Mouse (Mus musculus): ENCODE data around the gene Slc30a2. TPM values are rescaled to one million over a fixed set of nuclear protein-coding genes. Genes with fewer than 3 reads are reported as not detected.
"Not testable (repeated sequence)": the region's sequence is repeated elsewhere in the genome, so short reads cannot be mapped to it uniquely, and the experiment has no call there.

Slc30a2 gene
- total RNA-seq, 4 experiments from 2014 or later: 0.49 TPM; not detected in 3

DNA sequence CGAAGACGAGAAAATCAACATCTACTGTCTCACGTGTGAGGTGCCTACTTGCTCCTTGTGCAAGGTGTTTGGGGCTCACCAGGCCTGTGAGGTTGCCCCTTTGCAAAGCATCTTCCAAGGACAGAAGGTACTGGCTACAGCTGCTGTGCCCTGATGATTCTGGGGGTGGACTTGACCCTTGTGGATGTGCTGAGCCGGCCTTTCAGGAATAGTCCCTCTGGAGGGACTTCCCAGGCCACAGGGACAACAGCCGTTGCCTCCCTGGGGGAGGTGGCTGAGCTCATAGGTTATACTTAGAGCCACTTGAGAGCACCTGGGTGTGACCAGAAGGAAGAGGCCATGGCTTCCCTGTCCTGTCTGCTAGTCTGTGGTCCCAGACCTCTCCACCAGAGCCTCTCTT lies 23.3 kb upstream of the Slc30a2 start:
- DNase-seq (ENCODE audit: low spot score in 2 of 2): no peak

DNA sequence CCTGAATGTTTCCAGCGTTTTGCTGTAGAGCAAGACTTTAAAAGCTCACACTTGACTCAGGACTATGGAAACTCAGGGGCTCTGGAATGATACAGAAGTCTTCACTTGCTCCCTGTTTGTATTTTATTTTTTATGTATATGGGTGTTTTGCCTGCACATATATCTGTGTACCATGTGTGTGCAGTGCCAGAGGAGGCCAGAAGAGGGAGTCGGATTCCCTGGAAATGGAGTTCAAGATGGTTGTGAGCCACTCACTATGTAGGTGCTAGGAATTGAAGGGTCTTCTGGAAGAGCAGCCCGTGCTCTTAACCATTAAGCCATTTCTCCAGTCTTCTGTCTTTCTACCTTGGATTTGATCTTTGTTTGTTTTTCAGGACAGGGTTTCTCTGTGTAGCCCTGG lies 21.5 kb upstream of the Slc30a2 start:
- DNase-seq (ENCODE audit: low spot score in 2 of 2): no peak

DNA sequence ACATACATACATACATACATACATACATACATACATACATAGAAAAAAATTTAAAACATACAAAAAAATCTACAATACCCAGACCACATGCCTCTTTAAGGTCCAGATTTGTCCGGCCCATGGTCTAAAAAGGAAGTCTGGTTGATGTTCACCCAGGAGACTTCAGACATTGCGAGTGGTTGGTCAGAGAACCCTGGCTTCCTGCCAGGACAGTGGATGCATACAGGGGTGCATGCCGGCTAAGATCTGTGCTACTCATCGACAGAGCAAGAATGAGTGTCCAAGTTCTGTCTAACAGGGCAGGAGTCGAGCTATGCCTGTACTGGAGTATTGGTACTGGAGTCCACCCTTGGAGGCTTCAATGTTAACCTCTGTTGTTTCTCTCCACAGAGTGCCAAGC lies 18.3 kb upstream of the Slc30a2 start:
- no peak for DNase-seq (ENCODE audit: low spot score in 2 of 2)

DNA sequence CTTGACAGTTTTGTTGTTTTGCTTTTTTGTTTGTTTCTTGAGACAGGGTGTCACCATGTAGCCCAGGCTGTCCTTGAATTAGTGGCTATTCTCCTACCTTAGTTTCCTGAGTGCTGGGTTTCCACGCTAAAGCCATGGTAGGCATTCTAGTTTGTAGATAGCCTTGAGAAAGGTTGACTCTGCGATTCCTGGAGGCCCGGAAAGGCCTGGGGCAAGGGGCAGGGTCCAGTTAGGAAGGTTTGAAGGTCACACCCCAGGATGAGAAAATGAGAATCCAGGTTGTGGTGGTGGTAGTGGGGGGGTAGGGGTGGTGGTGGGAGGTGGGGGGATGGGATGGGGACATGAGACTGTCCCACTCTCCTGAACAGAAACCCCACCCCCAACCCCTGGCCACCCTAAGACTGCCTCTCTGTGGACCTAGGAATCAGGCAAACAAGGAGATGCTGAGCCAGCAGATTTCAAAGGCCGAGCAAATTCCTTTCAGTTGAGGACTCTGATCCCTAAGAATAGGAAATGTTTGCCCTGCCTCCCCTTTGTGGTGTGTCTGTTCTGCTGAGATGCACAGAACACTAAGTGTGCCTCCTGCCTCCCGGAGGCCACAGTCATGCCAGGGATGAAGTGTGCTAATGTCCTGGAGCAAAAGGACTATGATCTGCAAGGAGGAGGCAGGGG lies 16.0 kb upstream of the Slc30a2 start:
- DNase-seq (ENCODE audit: low spot score in 2 of 2): no peak

DNA sequence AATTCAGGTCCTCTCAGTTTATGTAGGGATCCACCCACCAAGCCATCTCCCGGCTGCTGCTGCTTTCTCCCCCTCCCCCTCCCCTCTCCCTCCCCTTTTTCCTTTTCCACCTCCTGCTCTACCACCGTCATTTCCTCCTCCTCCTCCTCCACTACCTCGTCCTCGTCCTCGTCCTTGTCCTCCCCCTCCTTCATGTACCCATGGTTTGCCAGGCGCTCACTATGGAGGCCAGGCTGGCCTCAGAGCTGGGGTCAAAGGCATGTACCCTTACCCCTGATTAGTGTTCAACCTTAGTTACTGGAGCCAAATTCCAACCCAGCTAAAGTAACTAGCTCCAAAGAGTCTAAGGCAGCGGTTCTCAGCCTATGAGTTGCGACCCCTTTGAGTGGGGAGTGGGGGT lies 14.8 kb upstream of the Slc30a2 start:
- DNase-seq (ENCODE audit: low spot score in 2 of 2): no peak

DNA sequence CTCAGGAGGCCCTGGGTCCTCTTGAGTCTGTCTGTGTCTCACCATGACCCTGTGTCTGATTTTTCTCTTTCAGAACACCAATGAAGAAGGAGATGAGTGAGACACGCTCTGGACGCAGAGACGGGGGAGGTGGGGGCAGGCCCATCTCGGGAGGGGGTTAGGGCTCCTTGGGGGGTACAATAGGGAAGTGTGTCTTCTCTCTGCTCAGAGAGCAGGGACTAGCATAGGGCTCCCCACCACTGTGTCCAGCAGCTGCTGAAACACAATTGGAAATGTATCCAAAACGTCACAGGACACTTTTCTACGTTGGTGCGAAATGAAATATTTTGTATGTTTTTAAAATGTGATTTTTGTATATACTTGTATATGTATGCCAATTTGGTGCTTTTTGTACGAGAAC lies 14.1 kb upstream of the Slc30a2 start:
- no peak for DNase-seq (ENCODE audit: low spot score in 2 of 2)

DNA sequence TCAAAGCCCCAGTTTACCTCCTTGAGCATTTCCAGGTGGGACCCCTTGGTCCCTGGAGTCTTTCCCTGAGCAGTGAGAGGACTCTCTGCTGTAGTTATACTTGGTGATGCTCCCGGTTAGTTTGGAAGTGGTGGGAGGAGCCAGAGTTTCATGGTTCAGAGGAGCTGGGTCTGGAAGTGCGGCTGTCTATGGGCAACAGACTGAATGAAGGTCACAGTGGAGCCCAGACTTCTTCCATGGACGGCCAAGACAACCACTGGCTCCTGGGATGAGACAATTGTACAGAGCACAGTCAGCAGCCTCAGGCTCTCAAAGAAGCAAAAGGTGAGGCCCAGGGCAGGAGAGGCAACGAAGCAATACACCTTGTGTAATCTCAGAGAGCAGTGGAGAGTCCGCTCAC lies 12.7 kb upstream of the Slc30a2 start:
- DNase-seq (ENCODE audit: low spot score in 2 of 2): no peak

DNA sequence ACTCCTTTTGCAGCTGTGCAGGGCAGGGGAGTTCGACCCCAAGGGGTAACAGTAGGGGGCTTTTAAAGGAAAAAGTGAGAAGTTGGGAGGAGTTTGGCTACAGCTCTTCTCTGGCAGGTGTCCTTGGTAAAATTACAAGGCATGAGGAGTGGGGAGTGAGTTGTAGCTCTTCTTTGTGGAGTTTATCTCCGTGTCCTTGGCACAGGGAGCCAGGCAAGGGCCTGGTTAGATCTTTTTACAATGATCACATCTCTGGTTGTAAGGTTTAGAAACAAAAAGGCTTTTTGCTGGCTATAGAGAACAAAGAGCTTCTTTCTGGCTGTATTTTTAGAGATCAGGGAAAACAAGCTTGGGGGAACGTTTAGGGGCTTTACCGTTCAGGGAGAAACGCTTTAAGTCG lies 1.8 kb upstream of the Slc30a2 start:
- DNase-seq (ENCODE audit: low spot score in 2 of 2): not testable (repeated sequence)

DNA sequence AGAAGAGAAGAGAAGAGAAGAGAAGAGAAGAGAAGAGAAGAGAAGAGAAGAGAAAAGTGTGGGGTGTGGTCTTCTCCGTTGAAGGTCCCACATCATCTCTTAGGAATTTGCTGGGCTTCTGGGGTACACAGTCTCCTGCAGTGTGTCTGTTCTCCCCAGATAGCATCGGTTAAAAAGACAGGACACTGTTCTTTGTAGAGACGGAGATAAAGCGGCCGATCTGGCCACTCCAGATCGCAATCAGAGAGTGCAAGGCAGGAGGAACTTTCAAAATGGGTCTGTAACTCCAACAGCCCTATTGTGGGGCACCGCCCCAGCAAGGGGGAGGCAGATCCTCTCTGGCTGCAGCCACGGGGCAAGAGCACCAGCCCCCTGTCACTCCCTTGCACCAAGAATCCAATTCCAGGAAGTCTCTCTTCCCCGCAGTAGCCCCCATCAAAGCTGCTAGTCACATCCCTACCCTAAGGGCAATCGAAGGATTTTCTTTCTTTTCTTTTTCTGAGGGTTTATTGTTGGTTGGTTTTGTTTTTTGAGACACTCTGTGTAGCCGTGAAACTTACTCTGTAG lies 685 bp upstream of the Slc30a2 start:
- DNase-seq (ENCODE audit: low spot score in 2 of 2): no peak

DNA sequence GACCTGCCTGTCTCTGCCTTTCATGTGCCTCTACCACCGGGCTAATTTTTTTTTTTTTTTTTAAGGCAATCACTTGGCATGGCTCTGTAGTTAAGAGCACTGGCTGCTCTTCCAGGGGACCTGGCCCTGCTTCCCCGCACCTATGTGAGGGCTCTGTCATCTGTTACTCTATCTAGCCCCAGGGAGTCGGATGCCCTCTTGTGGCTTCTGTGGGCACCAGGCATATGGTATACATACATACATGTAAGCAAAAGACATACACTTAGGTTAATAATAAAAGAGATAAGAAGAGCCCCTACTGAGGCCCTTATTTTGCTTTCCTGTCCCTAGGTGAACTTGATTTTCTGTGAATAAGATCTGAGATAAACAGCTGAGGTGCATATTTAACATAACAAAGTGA lies 1.6 kb downstream of the Slc30a2 start:
- DNase-seq (ENCODE audit: low spot score in 2 of 2): no peak

DNA sequence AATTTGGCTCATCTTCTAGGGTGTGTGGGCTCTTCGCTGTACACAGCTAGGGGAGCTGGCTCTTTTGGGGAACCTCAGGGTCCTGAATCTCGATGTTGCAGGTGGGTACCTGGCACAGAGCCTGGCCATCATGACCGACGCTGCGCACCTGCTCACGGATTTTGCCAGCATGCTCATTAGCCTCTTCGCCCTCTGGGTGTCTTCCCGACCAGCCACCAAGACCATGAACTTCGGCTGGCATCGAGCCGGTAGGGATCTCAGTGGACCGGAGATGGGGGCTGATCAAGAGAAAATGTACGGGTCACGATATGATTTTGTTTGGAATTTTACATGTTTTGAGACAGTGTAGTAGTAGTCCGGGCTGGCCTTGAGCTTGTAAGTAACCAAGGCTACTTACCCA lies 2.8 kb downstream of the Slc30a2 start:
- no peak for DNase-seq (ENCODE audit: low spot score in 2 of 2)

DNA sequence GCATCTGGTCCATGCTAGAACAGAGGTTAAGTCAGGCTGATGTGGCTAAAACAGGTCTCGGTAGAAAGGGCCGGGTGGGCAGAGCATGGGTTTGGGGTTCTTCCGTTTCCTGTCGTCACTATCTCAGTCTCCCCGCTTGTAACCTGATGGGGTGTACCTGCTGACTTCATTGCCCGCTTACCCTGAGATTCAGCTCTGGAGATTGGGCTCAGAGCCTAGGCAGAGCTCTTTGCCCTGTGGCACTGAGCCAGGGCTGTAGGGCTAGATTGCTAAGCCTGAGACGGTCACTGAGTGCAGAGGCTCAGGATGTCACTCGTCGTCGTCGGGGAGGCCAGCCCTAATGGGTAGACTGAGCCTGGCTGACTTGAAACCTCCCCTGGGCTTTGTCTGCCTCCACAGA lies 5.1 kb downstream of the Slc30a2 start:
- no peak for DNase-seq (ENCODE audit: low spot score in 2 of 2)

DNA sequence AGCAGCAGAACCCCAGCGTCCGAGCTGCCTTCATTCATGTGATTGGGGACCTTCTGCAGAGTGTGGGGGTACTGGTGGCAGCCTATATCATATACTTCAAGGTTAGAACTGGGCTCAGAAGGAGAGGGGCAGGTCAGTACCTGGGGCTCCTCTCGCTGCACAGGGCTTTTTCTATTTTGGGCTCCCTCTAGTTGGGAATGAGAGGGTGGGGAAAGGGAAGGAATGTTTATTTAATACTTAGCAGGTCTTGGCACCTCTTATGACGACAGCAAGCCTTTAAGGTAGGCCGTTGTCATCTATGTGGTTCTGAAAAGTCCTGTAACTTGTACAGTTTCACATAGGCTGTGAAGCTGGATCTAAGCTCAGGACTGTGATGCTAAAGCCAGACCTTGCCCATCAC lies 5.6 kb downstream of the Slc30a2 start:
- no peak for DNase-seq (ENCODE audit: low spot score in 2 of 2)

DNA sequence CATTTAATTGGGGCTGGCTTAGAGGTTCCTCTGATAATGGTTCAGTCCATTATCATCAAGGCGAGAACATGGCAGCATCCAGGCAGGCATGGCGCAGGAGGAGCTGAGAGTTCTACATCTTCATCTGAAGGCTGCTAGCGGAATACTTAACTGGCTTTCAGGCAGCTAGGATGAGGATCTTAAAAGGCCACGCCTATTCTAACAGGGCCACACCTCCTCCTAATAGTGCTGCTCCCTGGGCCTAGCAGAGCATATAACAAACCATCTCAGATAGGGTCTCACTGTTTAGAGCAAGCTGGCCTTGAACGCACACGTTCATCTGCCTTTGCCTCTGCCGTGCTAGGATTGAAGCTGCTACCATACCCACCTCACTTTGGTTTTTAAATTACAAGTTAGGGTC lies 6.8 kb downstream of the Slc30a2 start:
- DNase-seq (ENCODE audit: low spot score in 2 of 2): no peak

DNA sequence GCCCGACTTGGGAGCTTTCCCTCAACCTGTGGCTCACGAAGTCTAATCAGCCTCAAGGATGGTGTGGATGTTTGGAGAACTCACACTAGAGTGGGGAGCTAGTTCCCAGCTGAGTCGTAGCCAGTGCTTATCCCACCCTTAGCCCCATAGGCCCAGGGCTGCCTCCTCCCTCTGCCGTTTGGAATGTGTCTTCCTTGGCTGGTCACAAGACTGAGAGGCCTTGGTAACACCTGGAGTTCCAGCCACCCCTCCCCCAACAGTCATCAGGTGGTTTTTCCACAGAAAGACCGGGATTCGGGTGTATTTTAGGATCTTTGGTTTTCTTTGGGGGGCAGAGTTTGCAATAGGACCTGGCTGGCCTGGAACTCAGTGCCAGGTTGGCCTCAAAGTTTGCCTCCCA lies 7.7 kb downstream of the Slc30a2 start:
- DNase-seq (ENCODE audit: low spot score in 2 of 2): no peak

DNA sequence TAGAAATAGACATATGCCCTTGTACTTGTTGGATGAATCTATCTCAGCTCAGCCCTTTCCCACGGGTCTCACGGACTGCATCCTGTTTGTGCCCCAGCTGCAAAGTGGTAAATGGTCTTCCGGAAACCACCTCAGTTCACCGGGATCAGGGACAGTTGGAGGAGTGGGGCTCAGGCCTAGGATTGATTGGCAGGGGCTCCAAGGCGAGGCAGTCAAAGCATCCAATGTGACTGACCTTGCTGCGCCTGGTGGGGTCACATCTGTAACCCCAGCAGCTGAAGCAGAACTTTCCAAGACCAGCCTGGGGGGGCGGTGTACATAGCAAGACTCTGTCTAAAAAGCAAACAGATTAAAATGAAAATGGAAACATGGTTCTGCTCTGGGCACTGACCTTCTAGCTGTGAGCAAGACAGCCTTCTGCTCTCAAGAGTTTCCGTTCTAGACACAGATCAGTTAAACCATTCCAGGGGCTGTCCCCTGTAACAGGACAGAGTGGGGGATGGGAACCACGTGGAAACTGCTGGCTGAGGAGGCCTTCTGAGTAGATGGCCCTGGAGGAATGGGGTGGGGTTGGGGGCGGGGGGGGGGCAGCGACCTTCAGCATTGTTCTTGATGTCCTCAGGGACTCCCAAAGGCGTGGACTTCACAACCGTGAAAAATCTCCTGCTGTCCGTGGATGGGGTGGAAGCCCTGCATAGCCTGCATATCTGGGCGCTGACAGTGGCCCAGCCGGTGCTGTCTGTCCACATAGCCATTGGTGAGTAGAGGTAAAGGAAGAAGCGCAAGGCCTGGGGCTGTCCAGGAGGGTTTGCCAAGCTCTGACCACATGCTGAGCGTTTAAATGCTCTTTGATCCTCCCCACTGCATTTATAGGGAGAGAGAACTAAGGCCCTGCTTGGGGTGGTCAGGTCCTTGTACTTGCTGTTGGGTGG lies 8.6 kb downstream of the Slc30a2 start:
- DNase-seq (ENCODE audit: low spot score in 2 of 2): no peak

DNA sequence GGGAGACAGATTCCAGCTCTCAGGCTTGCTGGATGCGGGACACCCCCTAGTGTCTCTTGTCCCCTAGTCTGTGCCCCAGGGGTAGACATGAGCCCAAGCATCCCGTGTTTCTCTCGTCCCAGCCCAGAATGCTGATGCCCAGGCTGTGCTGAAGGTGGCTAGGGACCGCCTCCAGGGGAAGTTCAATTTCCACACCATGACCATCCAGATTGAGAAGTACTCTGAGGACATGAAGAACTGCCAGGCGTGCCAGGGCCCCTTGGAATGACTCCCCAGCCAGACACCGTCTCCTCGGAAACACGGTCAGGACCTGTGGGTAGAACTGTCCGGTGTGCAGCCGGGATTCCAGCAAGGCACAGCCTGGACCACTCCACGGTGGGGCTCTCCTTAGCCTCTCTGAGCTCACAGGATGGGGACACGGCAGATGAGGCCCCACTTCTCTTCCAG lies 9.3 kb downstream of the Slc30a2 start:
- no peak for DNase-seq (ENCODE audit: low spot score in 2 of 2)

DNA sequence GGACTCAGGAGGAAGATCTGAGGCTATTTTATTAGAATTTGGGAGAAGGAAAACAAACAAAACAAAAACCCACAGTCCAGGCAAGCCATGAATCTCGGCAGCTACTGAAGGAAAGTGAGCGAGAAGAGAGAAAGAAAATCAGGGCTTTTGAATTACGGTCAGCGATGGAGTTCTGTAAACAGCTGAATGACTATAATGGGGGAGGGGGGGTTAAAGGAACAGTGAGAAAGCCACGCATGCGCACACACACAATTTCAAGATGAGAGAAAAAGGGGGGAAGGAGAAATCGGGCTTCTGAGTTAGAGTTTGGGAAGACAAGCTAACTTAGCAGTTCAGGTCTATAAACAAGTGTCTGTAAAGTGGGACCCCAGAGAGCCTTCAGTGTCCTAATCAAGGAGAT lies 9.9 kb downstream of the Slc30a2 start:
- DNase-seq (ENCODE audit: low spot score in 2 of 2): no peak

DNA sequence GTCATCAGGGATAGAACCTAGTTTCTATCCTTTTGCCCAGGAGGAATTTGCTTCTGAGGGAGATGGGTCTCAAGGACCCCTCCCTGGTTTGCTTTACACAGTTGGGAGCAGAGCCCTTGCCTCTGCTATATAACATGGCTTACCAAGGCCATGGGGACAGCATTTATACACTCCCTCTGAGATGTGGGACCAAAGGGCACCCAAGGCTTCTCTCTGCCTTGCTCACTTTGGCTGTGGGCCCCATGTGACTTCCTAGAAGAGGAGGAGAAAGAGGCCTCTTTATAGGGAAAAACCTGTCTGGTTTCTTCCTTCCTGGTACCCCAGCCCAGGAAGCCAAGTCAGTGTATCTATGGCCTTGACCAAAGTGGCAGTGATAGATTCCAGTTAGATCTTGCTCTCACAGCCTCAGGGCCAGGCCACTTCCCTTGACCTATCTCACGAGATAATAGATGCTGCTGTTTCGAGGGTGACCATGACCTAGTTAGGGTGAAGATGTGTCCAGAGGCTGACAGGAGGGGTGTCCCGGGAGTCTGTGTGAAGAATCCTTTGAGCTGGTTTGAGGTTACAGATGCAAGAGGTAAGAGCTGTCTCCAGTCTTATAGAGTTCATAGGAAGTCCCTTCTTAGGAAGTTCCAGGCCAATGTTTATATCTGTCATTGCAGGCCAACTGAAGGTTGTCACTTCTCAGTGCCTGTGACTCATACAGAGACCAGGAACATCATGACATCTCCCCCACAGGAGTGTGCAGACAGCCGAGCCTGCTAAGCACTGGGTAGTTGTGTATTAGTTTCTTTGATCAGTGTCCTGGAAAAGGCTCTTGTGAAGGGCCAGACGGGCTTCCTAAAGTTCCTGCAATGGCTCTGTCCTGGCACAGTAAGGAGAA lies 10.8 kb downstream of the Slc30a2 start:
- no peak for DNase-seq (ENCODE audit: low spot score in 2 of 2)

DNA sequence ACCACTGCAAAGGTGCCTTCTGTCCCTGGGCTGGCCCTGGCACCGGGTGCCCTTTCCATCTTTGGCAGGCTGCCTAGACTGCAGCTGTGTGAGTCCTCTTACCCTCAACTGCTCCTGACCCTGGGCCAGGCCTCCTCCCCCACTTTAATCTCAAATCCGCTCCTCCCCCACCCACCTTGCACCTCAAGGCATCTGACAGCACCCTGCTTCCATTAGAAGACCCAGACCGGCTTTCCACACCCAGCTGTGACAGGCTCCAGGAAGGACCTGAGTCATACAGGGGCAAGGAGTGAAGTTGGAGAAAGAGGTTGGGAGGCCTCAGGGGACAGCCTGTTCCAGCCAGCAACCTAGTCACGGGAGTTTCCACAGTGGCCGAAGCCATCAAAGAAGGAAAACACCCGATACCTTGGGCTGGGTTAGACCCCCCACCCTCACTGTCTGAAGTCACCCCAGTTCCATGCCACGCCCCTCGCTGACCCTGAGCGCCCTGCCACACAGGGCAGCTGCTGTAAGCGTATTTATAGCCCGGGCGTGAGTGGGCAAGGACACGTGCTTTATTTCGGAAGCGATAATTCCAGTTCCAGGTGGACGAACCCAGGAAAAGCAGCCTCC lies 13.0 kb downstream of the Slc30a2 start:
- DNase-seq (ENCODE audit: low spot score in 2 of 2): no peak

All from layer of hippocampus, adult 8-10 months (tissue).